Mouse (Mus musculus) lung, embryonic 14.5 days (tissue): Measurements from ENCODE around the gene Snx20. TPM values are rescaled to one million over a fixed set of nuclear protein-coding genes. Genes with fewer than 3 reads are reported as not detected.

Source experiments
- ATAC-seq: fragments of 200-750 bp; cut with Nextera tagmentation; 2 replicates; pipeline ENCODE4 v1.8.0; 2017; ENCODE audit warnings: mild to moderate bottlenecking, moderate TSS enrichment, moderate library complexity; ENCODE audit not compliant: insufficient read depth
- DNase-seq: peaks from one replicate; pipeline ENCODE4 v3.0.0-alpha.2; 2015
- H3K27ac ChIP-seq: fragments of 300-500 bp; sonication (generic); 2 replicates; pipeline ENCODE4 v1.5.1; 2014; ENCODE audit warnings: low read depth, mild to moderate bottlenecking, moderate library complexity
- H3K27me3 ChIP-seq: fragments of 300-500 bp; sonication (generic); 2 replicates; pipeline ENCODE4 v1.6.1; 2014; ENCODE audit warnings: low read length, control low read depth; ENCODE audit not compliant: insufficient read depth
- H3K36me3 ChIP-seq: fragments of 300-500 bp; sonication (generic); 2 replicates; pipeline ENCODE4 v1.6.1; 2014; ENCODE audit warnings: control low read depth; ENCODE audit not compliant: insufficient read depth
- H3K4me1 ChIP-seq: fragments of 300-500 bp; sonication (generic); 2 replicates; pipeline ENCODE4 v1.6.1; 2014; ENCODE audit warnings: antibody characterized with exemption, control low read depth; ENCODE audit not compliant: insufficient read depth
- H3K4me2 ChIP-seq: fragments of 300-500 bp; sonication (generic); 2 replicates; pipeline ENCODE4 v1.6.1; 2014; ENCODE audit warnings: mild to moderate bottlenecking
- H3K4me3 ChIP-seq: fragments of 300-500 bp; sonication (generic); 2 replicates; pipeline ENCODE4 v1.5.1; 2014; ENCODE audit warnings: low read depth, low read length
- H3K9ac ChIP-seq: fragments of 300-500 bp; sonication (generic); 2 replicates; pipeline ENCODE4 v1.6.1; 2014
- H3K9me3 ChIP-seq: fragments of 300-500 bp; sonication (generic); 2 replicates; pipeline ENCODE4 v1.6.1; 2016; ENCODE audit warnings: low read depth, low read length, control low read depth
- CTCF ChIP-seq: IDR thresholded peaks from 2 replicates; pipeline ENCODE4 v1.5.1; 2016; ENCODE audit warnings: antibody characterized with exemption, low read depth
- WGBS: fragments of 180-500 bp; shearing (Covaris S2); extraction: QIAGEN DNeasy Blood & Tissue Kit; methylation state at CpG from one replicate; pipeline ENCODE4 v1.1.7; 2014; 5-methylcytosine and 5-hydroxymethylcytosine counted together
- polyA plus RNA-seq: library from polyadenylated mRNA; unstranded; fragments of >200 nt; fragmentation: Nextera tagmentation; extraction: Ambion mirVana; gene quantifications from 2 replicates; pipeline ENCODE4 v1.2.1, GENCODE M21; 2014

The Snx20 gene
- polyA plus RNA-seq, 1 experiment from 2014 or later, result 2.9 TPM

- no peak for TF ChIP-seq CTCF
- Histone ChIP-seq H3K27ac (no peak overlapping the region), H3K9me3 (no peaks in the 10 kb centered on the region), H3K27me3 (no peaks in the 10 kb centered on the region), H3K36me3 (no peaks in the 10 kb centered on the region), H3K4me2 (no peak overlapping the region), H3K4me1 (no peaks in the 10 kb centered on the region), H3K9ac (no peak overlapping the region), H3K4me3 (no peak overlapping the region)
- ATAC-seq (no peak), DNase-seq (no peak)
- WGBS, result 67% methylated on average over 5 of the region's 5 CpGs
Measured at GRCm38 (mm10) chr8:88673859-88674258, 37.9 kb upstream of the Snx20 start.

GRCm38 (mm10) chr8:88671575-88671974 is 35.6 kb upstream of the Snx20 start:
- no peaks in the 10 kb centered on the region for H3K9me3 ChIP-seq
- no peak for TF ChIP-seq CTCF
- no peaks in the 10 kb centered on the region for H3K36me3 ChIP-seq
- no peaks in the 10 kb centered on the region for H3K4me1 ChIP-seq
- no peak overlapping the region for H3K9ac ChIP-seq
- 77% methylated on average over 10 of the region's 10 CpGs for WGBS
- ATAC-seq, result no peak
- no peak overlapping the region for H3K4me2 ChIP-seq
- H3K4me3 ChIP-seq, result no peak overlapping the region
- H3K27me3 ChIP-seq, result no peaks in the 10 kb centered on the region
- H3K27ac ChIP-seq, result no peak overlapping the region
- DNase-seq, result no peak

DNA sequence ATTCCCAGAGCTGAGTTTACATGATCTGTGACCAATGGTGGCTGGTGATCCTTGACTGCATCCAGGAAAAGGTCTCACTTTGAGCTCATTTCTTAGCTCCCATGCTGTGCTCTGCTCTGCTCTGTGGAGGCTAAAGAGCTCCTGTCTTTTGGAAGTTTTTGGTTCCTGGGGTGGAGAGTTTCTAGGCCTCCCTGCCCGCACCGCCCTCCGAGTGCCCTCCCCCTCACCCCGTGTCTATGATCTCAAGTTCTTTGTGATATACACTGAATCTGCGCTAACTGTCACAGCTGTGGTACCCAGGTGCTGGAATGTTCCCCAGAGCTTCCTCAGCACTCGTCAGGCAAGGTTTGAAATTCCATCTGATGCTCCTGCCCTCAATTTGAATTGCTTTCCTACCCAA is 34.9 kb upstream of the Snx20 start:
- H3K9ac ChIP-seq, result no peak overlapping the region
- ATAC-seq (no peak), DNase-seq (no peak)

GRCm38 (mm10) chr8:88668400-88669086 is 32.6 kb upstream of the Snx20 start:
- Histone ChIP-seq H3K9ac (no peak overlapping the region), H3K36me3 (no peaks in the 10 kb centered on the region), H3K27me3 (no peaks in the 10 kb centered on the region), H3K27ac (no peak overlapping the region), H3K4me2 (no peak overlapping the region), H3K4me3 (no peak overlapping the region), H3K9me3 (no peaks in the 10 kb centered on the region), H3K4me1 (no peaks in the 10 kb centered on the region)
- ATAC-seq (no peak), DNase-seq (no peak)
- 72% methylated on average over 14 of the region's 14 CpGs for WGBS
- TF ChIP-seq CTCF, result no peak

More for the DNA sequence above, 34.9 kb upstream of the Snx20 start:
- no peak overlapping the region for H3K4me2 ChIP-seq
- no peaks in the 10 kb centered on the region for H3K36me3 ChIP-seq
- 74% methylated on average over 6 of the region's 6 CpGs for WGBS
- H3K4me3 ChIP-seq, result no peak overlapping the region
- H3K27ac ChIP-seq, result no peak overlapping the region
- TF ChIP-seq CTCF, result no peak
- no peaks in the 10 kb centered on the region for H3K9me3 ChIP-seq
- H3K4me1 ChIP-seq, result no peaks in the 10 kb centered on the region
- H3K27me3 ChIP-seq, result no peaks in the 10 kb centered on the region

GRCm38 (mm10) chr8:88666435-88666834 is 30.5 kb upstream of the Snx20 start:
- H3K9ac ChIP-seq, result no peak overlapping the region
- 31% methylated on average over 1 of the region's 1 CpGs for WGBS
- H3K4me1 ChIP-seq, result no peaks in the 10 kb centered on the region
- no peak overlapping the region for H3K27ac ChIP-seq
- H3K27me3 ChIP-seq, result no peaks in the 10 kb centered on the region
- DNase-seq (peak; percentile 23), ATAC-seq (no peak; the same call in 1 of the 2 replicates)
- H3K4me2 ChIP-seq, result no peak overlapping the region
- TF ChIP-seq CTCF, result no peak
- H3K4me3 ChIP-seq, result no peak overlapping the region
- no peaks in the 10 kb centered on the region for H3K9me3 ChIP-seq
- H3K36me3 ChIP-seq, result no peaks in the 10 kb centered on the region

GRCm38 (mm10) chr8:88664947-88665346 is 29.0 kb upstream of the Snx20 start:
- no peaks in the 10 kb centered on the region for H3K4me1 ChIP-seq
- no peak for TF ChIP-seq CTCF
- DNase-seq (peak; percentile 19), ATAC-seq (no peak)
- H3K27me3 ChIP-seq, result no peaks in the 10 kb centered on the region
- H3K9ac ChIP-seq, result no peak overlapping the region
- H3K27ac ChIP-seq, result no peak overlapping the region
- H3K4me2 ChIP-seq, result no peak overlapping the region
- no peak overlapping the region for H3K4me3 ChIP-seq
- 75% methylated on average over 19 of the region's 19 CpGs for WGBS
- no peaks in the 10 kb centered on the region for H3K36me3 ChIP-seq
- no peaks in the 10 kb centered on the region for H3K9me3 ChIP-seq

DNA sequence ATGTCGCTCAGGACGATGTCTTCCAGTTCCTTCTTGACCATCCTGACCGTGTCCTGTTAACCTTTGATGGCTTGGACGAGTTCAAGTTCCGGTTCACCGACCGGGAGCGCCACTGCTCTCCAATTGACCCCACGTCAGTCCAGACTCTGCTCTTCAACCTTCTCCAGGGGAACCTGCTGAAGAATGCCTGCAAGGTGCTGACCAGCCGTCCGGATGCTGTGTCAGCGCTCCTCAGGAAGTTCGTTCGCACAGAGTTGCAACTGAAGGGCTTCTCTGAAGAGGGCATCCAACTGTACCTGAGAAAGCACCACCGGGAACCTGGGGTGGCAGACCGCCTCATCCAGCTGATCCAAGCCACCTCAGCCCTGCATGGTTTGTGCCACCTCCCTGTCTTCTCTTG is 28.2 kb upstream of the Snx20 start:
- Histone ChIP-seq H3K4me1 (no peaks in the 10 kb centered on the region), H3K27me3 (no peaks in the 10 kb centered on the region), H3K4me2 (no peak overlapping the region), H3K36me3 (no peaks in the 10 kb centered on the region), H3K27ac (no peak overlapping the region), H3K4me3 (no peak overlapping the region), H3K9ac (no peak overlapping the region), H3K9me3 (no peaks in the 10 kb centered on the region)
- ATAC-seq, result no peak
- 73% methylated on average over 16 of the region's 16 CpGs for WGBS
- no peak for TF ChIP-seq CTCF
- DNase-seq, result no peak

DNA sequence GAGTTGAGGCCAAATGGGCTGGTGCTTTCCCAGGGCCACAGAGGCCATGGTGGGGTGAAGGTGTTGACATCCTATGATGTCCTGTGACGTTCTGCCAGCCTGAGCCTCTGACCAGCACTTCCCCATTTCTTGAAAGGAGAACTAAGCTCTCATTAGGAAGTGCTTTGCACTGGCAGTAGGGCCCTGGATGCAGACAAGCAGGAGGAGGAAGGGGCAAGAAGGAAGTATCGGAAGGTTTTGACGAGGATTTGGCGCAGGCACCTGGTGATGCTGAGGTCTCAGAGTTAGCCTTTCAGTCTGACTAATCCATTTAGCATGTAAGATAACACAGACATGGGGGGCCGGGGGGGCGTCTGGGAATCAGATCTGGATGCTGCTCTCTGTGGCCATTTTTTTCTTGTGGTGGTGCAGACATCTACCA is 26.5 kb upstream of the Snx20 start:
- ATAC-seq (no peak), DNase-seq (no peak)
- Histone ChIP-seq H3K27ac (no peak overlapping the region), H3K4me1 (no peaks in the 10 kb centered on the region), H3K36me3 (no peaks in the 10 kb centered on the region), H3K4me3 (no peak overlapping the region), H3K9me3 (no peaks in the 10 kb centered on the region), H3K9ac (no peak overlapping the region), H3K4me2 (no peak overlapping the region), H3K27me3 (no peaks in the 10 kb centered on the region)
- 66% methylated on average over 6 of the region's 6 CpGs for WGBS
- no peak for TF ChIP-seq CTCF
